Mouse (Mus musculus): ENCODE results near the gene Nudt10. TPM values are rescaled to one million over a fixed set of nuclear protein-coding genes. Genes with fewer than 3 reads are reported as not detected.
"Not testable (repeated sequence)": the region's sequence is repeated elsewhere in the genome, so short reads cannot be mapped to it uniquely, and the experiment has no call there.

The Nudt10 gene
- 41.7 and 43.4 TPM in 2 replicates for polyA plus RNA-seq (2015; fragmentation: Nextera tagmentation; extraction: Ambion mirVana)

DNA sequence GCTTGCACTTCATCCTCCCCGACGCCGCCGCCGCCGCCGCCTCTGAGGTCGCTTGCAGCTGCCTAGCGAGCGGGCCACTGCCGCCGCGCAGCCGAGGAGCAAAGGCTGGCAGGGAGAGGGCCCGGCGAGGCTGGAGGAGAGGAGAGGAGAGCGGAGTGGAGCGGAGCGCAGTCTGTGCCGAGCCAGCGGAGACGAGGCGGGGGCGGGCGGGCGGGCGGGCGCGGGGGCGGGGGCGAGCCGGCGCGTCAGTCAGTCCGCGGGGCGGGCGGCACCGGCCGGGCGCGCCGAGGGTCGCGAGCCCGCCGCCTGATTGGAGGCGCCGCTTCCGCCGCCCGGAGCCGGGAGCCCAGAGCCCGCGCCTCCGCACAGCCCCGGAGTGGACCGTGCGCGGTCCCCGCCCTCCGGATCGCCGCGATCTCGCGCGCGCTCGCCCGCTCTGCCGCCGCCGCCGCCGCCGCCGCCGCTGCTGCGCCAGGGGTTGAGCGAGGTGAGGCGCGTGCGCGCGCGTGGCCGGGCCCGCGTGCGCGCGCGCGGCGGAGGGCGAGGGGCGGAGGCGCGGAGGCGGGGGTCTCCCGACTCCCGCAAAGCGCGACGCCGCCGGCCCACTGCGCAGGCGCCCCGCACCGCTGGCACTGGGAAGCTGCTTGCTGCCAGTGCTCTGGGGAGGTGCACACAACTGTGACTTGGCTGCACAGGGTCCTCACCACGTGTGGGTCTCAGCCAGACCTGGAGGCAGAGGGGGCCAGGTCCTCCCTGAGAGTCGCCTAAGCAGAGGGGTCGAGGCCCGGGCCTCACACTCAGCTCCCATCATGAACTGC, at the start of gene Nudt10:
TSS of gene Nudt10 (minus strand) at position 193 of the 818 bp plus-strand sequence.
- not testable (repeated sequence) for H3K9me3 ChIP-seq (replicated peaks); H3K36me3 ChIP-seq (ENCODE audit: poor library complexity, severe bottlenecking); H3K27me3 ChIP-seq; H3K4me1 ChIP-seq
- Histone ChIP-seq H3K4me3 (peak within 1 kb of the TSS; percentile 39), H3K9ac (peak within 1 kb of the TSS; percentile 48), H3K27ac (peak within 1 kb of the TSS; percentile 74), H3K4me2 (peak within 1 kb of the TSS; percentile 47)
- peak; percentile 88 for ATAC-seq
- no CpG with 5 or more reads among the region's 116 CpGs for WGBS

DNA sequence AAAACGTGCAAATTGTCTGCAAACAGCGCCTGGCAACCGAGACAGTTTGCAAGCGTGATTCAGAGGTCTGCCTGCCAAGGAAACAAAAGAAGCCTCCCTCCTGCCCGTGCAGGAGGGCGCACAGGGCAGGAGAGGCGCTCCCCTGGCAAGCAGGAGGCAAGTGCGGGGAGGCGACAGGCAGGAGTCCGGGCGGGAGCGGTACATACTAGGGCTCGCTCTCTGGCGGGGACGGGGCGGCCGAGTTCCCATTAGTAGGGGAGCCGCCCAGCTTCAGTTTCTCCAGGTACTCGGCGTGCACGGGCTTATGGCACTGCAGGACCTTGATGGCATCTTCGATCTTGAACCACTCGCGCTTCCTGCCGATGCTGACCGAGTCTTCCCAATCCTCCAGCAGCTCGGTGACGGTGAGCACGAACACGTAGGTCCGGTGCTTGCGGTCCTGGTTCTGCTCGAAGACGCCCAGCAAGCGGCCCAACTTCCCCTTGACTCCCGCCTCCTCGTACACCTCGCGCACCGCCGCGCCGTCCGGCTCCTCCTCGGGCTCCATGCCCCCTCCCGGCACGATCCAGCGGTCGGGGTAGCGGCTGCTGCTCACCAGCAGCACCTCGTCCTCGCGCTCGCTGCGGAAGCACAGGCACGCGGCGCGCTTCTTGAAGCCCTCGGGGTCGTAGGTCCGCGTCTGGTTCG, 536 bp downstream of the Nudt10 start:
- H3K4me2 ChIP-seq, result peak overlapping the region; percentile 47
- WGBS, result 19% methylated on average over 5 of the region's 64 CpGs

DNA sequence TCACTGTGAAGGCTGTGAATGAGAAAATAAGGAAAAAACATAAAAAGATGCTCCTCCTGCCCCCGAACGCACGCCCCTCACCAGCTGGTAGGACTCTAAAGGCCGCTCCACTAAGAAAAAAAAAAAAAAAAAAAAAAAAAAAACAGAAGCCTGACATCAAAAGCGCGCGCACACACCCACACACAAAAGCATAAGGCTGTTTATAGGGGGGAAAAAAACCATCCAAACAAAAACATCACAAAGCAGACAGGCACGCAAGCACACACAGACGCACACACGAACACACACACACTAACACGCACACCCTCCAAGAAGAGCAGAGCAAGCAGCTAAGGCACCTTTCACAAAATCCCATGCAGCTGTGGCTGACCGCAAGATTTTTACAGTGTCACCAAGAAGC, 1.1 kb downstream of the Nudt10 start:
- H3K27ac ChIP-seq, result no peak overlapping the region

More for the DNA sequence above, 536 bp downstream of the Nudt10 start:
- not testable (repeated sequence) for H3K9me3 ChIP-seq (replicated peaks); H3K4me1 ChIP-seq; H3K27me3 ChIP-seq; H3K36me3 ChIP-seq (ENCODE audit: poor library complexity, severe bottlenecking)
- Histone ChIP-seq H3K9ac (peak overlapping the region; percentile 48), H3K4me3 (peak overlapping the region; percentile 39), H3K27ac (peak overlapping the region; percentile 74)
- ATAC-seq, result peak; percentile 67

More for the DNA sequence above, 1.1 kb downstream of the Nudt10 start:
- no peak for ATAC-seq
- Histone ChIP-seq H3K4me2 (peak overlapping the region; percentile 47), H3K9me3 (replicated peaks) (no peaks in the 10 kb centered on the region), H3K27me3 (no peaks in the 10 kb centered on the region), H3K36me3 (ENCODE audit: poor library complexity, severe bottlenecking) (no peaks in the 10 kb centered on the region), H3K4me1 (peaks cover 5% of the 10 kb centered on the region; the same call in 1 of the 2 replicates), H3K9ac (peak overlapping the region; percentile 37; the same call in 1 of the 2 replicates), H3K4me3 (peak overlapping the region; percentile 39)
- WGBS, result 23% methylated on average over 11 of the region's 12 CpGs

Other genes starting within 250 kb of the Nudt10 start
- 12.2 and 12.4 TPM in 2 replicates for gene Nudt11, start 125.6 kb downstream of the Nudt10 start, polyA plus RNA-seq (2015; fragmentation: Nextera tagmentation; extraction: Ambion mirVana)
- 0.14 TPM in 1 of 2 replicates, not detected in the other for gene AU022751, start 89.6 kb downstream of the Nudt10 start, polyA plus RNA-seq (2015; fragmentation: Nextera tagmentation; extraction: Ambion mirVana)
- 0.06 and 0.09 TPM in 2 replicates for gene Bmp15, start 147.7 kb upstream of the Nudt10 start, polyA plus RNA-seq (2015; fragmentation: Nextera tagmentation; extraction: Ambion mirVana)
- 1.3 and 1.9 TPM in 2 replicates for gene Shroom4, start 226.8 kb upstream of the Nudt10 start, polyA plus RNA-seq (2015; fragmentation: Nextera tagmentation; extraction: Ambion mirVana)

Data from forebrain, embryonic 13.5 days (tissue).